Mouse (Mus musculus): ENCODE data around the gene Tns1. TPM values are rescaled to one million over a fixed set of nuclear protein-coding genes. Genes with fewer than 3 reads are reported as not detected.

The Tns1 gene
- polyA plus RNA-seq, 1 experiment from 2014 or later, result 15.6 TPM

GRCm38 (mm10) chr1:74077353-74077752 lies 46.9 kb downstream of the Tns1 start:
- ATAC-seq (replicated peaks; ENCODE audit: low FRiP score) (no peak), DNase-seq (ENCODE audit: low spot score) (peak; percentile 83)
- 12% methylated on average over 2 of the region's 2 CpGs for WGBS
- Histone ChIP-seq H3K4me1 (replicated peaks; ENCODE audit: control insufficient read depth, insufficient read depth, low read length) (no peaks in the 10 kb centered on the region), H3K9ac (ENCODE audit: low read length) (no peak overlapping the region), H3K27ac (ENCODE audit: low read depth, low read length) (no peak overlapping the region), H3K9me3 (ENCODE audit: control insufficient read depth, low read length) (no peaks in the 10 kb centered on the region), H3K4me2 (ENCODE audit: low read depth, low read length, severe bottlenecking) (no peak overlapping the region), H3K27me3 (ENCODE audit: control insufficient read depth, insufficient read depth, low read length) (no peaks in the 10 kb centered on the region), H3K36me3 (ENCODE audit: control insufficient read depth, insufficient read depth, low read length) (no peaks in the 10 kb centered on the region), H3K4me3 (ENCODE audit: low read depth, low read length) (no peak overlapping the region)

DNA sequence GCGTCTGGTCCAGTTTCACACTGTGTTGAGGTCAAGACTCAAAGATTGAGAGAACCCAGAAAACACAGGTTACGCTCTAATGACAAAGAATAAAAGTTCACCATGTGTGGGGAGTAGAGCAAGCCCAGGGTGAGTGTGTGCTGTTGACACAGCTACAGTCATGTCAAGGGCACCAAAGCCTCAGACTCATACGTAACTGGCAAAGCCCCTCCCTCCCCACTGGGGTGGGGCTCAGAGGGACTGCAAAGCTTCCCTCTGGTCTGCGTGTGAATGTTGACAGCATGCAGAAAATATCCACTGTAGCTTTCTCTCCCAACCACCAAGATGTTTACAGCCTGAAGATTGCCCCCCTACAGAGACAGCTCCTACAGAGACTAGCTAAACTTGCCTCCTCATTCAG lies 48.0 kb downstream of the Tns1 start:
- Histone ChIP-seq H3K9me3 (ENCODE audit: control insufficient read depth, low read length) (no peaks in the 10 kb centered on the region), H3K27ac (ENCODE audit: low read depth, low read length) (no peak overlapping the region), H3K4me3 (ENCODE audit: low read depth, low read length) (no peak overlapping the region), H3K9ac (ENCODE audit: low read length) (no peak overlapping the region), H3K4me1 (replicated peaks; ENCODE audit: control insufficient read depth, insufficient read depth, low read length) (no peaks in the 10 kb centered on the region), H3K27me3 (ENCODE audit: control insufficient read depth, insufficient read depth, low read length) (no peaks in the 10 kb centered on the region), H3K4me2 (ENCODE audit: low read depth, low read length, severe bottlenecking) (no peak overlapping the region), H3K36me3 (ENCODE audit: control insufficient read depth, insufficient read depth, low read length) (no peaks in the 10 kb centered on the region)
- 80% methylated on average over 4 of the region's 4 CpGs for WGBS
- DNase-seq (ENCODE audit: low spot score) (no peak), ATAC-seq (replicated peaks; ENCODE audit: low FRiP score) (no peak)

GRCm38 (mm10) chr1:74074693-74075485 lies 49.4 kb downstream of the Tns1 start:
- no peak overlapping the region for H3K9ac ChIP-seq (ENCODE audit: low read length)

DNA sequence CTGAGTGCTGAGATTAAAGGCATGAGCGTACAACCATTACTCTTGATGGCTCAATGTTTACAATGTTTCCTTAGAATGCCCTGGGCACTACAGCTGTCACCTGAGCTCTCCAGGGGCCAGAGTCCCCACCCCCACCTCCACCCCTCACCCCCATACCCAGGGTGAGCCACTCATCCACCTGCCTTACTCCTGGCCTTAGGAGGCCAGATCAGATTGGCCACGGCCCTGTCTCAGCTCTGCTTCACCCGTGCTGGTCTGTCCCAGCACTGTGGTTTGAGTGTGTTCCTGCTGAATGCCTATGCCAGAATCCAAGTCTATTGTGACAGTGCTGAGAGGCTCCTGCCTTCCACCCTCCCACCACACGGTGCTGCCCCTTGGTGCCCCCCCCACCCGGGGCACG lies 50.5 kb downstream of the Tns1 start:
- Histone ChIP-seq H3K9me3 (ENCODE audit: control insufficient read depth, low read length) (no peaks in the 10 kb centered on the region), H3K4me2 (ENCODE audit: low read depth, low read length, severe bottlenecking) (no peak overlapping the region), H3K4me3 (ENCODE audit: low read depth, low read length) (no peak overlapping the region), H3K4me1 (replicated peaks; ENCODE audit: control insufficient read depth, insufficient read depth, low read length) (peaks cover under 1% of the 10 kb centered on the region), H3K36me3 (ENCODE audit: control insufficient read depth, insufficient read depth, low read length) (no peaks in the 10 kb centered on the region), H3K27ac (ENCODE audit: low read depth, low read length) (no peak overlapping the region), H3K27me3 (ENCODE audit: control insufficient read depth, insufficient read depth, low read length) (no peaks in the 10 kb centered on the region), H3K9ac (ENCODE audit: low read length) (no peak overlapping the region)
- 82% methylated on average over 6 of the region's 6 CpGs for WGBS
- DNase-seq (ENCODE audit: low spot score), result no peak
- ATAC-seq (replicated peaks; ENCODE audit: low FRiP score), result no peak

More at GRCm38 (mm10) chr1:74074693-74075485, 49.4 kb downstream of the Tns1 start:
- Histone ChIP-seq H3K27me3 (ENCODE audit: control insufficient read depth, insufficient read depth, low read length) (no peaks in the 10 kb centered on the region), H3K4me1 (replicated peaks; ENCODE audit: control insufficient read depth, insufficient read depth, low read length) (no peaks in the 10 kb centered on the region), H3K4me3 (ENCODE audit: low read depth, low read length) (no peak overlapping the region), H3K36me3 (ENCODE audit: control insufficient read depth, insufficient read depth, low read length) (no peaks in the 10 kb centered on the region), H3K9me3 (ENCODE audit: control insufficient read depth, low read length) (no peaks in the 10 kb centered on the region), H3K27ac (ENCODE audit: low read depth, low read length) (no peak overlapping the region), H3K4me2 (ENCODE audit: low read depth, low read length, severe bottlenecking) (no peak overlapping the region)
- ATAC-seq (replicated peaks; ENCODE audit: low FRiP score), result no peak
- no peak for DNase-seq (ENCODE audit: low spot score)
- 89% methylated on average over 7 of the region's 7 CpGs for WGBS

- no peaks in the 10 kb centered on the region; the same call in 1 of the 2 replicates for H3K27me3 ChIP-seq (ENCODE audit: control insufficient read depth, insufficient read depth, low read length)
- WGBS, result 83% methylated on average over 4 of the region's 4 CpGs
Measured at GRCm38 (mm10) chr1:74070745-74071144, 53.5 kb downstream of the Tns1 start.

GRCm38 (mm10) chr1:74070001-74070551 lies 54.2 kb downstream of the Tns1 start:
- H3K27me3 ChIP-seq (ENCODE audit: control insufficient read depth, insufficient read depth, low read length), result no peaks in the 10 kb centered on the region; the same call in 1 of the 2 replicates
- DNase-seq (ENCODE audit: low spot score) (no peak), ATAC-seq (replicated peaks; ENCODE audit: low FRiP score) (no peak)
- no peaks in the 10 kb centered on the region for H3K36me3 ChIP-seq (ENCODE audit: control insufficient read depth, insufficient read depth, low read length)
- H3K4me3 ChIP-seq (ENCODE audit: low read depth, low read length), result no peak overlapping the region
- no peak overlapping the region for H3K27ac ChIP-seq (ENCODE audit: low read depth, low read length)
- H3K4me1 ChIP-seq (replicated peaks; ENCODE audit: control insufficient read depth, insufficient read depth, low read length), result peaks cover 10% of the 10 kb centered on the region
- 72% methylated on average over 7 of the region's 7 CpGs for WGBS
- no peak overlapping the region for H3K4me2 ChIP-seq (ENCODE audit: low read depth, low read length, severe bottlenecking)
- no peak overlapping the region for H3K9ac ChIP-seq (ENCODE audit: low read length)
- H3K9me3 ChIP-seq (ENCODE audit: control insufficient read depth, low read length), result no peaks in the 10 kb centered on the region

More at GRCm38 (mm10) chr1:74070745-74071144, 53.5 kb downstream of the Tns1 start:
- DNase-seq (ENCODE audit: low spot score), result no peak
- Histone ChIP-seq H3K4me3 (ENCODE audit: low read depth, low read length) (no peak overlapping the region), H3K4me1 (replicated peaks; ENCODE audit: control insufficient read depth, insufficient read depth, low read length) (peaks cover 10% of the 10 kb centered on the region), H3K9me3 (ENCODE audit: control insufficient read depth, low read length) (no peaks in the 10 kb centered on the region), H3K9ac (ENCODE audit: low read length) (no peak overlapping the region), H3K36me3 (ENCODE audit: control insufficient read depth, insufficient read depth, low read length) (no peaks in the 10 kb centered on the region), H3K4me2 (ENCODE audit: low read depth, low read length, severe bottlenecking) (no peak overlapping the region), H3K27ac (ENCODE audit: low read depth, low read length) (no peak overlapping the region)
- ATAC-seq (replicated peaks; ENCODE audit: low FRiP score), result no peak

DNA sequence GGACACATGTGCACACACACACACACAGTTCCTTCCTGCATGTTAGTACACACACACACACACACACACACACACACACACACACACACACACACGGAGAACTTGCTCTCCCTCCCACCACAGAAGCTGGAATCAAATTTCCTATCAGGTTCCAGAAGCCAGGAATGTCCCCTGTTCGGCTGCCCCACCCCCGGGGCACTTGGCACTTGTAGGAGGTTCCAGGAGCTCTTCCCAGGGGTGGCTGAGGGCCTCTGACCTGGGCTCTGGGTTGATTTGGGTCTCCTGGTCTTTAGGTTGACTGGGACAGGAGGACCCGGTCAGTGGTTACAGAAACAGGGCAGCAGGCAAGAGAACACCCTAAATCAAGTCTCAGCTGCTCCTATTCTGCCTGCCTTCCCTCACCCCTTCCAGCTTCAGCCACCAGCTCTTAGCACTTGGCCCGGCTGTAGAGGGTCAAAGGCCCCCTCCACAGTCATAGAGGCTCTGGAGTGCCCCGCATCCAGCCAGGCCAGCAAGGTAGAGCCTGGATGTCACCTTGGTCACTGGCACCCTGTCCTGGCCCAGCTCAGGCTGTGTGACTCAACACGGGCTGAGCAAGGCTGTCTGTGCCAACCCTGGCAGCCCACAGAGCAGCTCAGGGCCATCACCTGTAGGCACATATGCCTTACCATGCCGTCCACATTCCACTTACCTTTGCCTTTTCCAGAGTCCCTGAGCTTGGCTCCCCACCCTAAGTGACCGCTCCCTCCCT lies 55.0 kb downstream of the Tns1 start:
- no peaks in the 10 kb centered on the region for H3K36me3 ChIP-seq (ENCODE audit: control insufficient read depth, insufficient read depth, low read length)
- DNase-seq (ENCODE audit: low spot score) (no peak), ATAC-seq (replicated peaks; ENCODE audit: low FRiP score) (0 out of 2 replicates have a peak, but pooled peaks have one; percentile 27)
- H3K4me1 ChIP-seq (replicated peaks; ENCODE audit: control insufficient read depth, insufficient read depth, low read length), result peaks cover 10% of the 10 kb centered on the region
- H3K4me3 ChIP-seq (ENCODE audit: low read depth, low read length), result no peak overlapping the region
- H3K4me2 ChIP-seq (ENCODE audit: low read depth, low read length, severe bottlenecking), result no peak overlapping the region
- no peaks in the 10 kb centered on the region; the same call in 1 of the 2 replicates for H3K27me3 ChIP-seq (ENCODE audit: control insufficient read depth, insufficient read depth, low read length)
- H3K9ac ChIP-seq (ENCODE audit: low read length), result no peak overlapping the region; the same call in 1 of the 2 replicates
- 49% methylated on average over 9 of the region's 9 CpGs for WGBS
- no peak overlapping the region for H3K27ac ChIP-seq (ENCODE audit: low read depth, low read length)
- no peaks in the 10 kb centered on the region for H3K9me3 ChIP-seq (ENCODE audit: control insufficient read depth, low read length)

- Histone ChIP-seq H3K27ac (ENCODE audit: low read depth, low read length) (no peak overlapping the region), H3K4me3 (ENCODE audit: low read depth, low read length) (peak overlapping the region; percentile 24), H3K9me3 (ENCODE audit: control insufficient read depth, low read length) (no peaks in the 10 kb centered on the region), H3K36me3 (ENCODE audit: control insufficient read depth, insufficient read depth, low read length) (no peaks in the 10 kb centered on the region), H3K27me3 (ENCODE audit: control insufficient read depth, insufficient read depth, low read length) (no peaks in the 10 kb centered on the region; the same call in 1 of the 2 replicates), H3K4me1 (replicated peaks; ENCODE audit: control insufficient read depth, insufficient read depth, low read length) (peaks cover 10% of the 10 kb centered on the region), H3K4me2 (ENCODE audit: low read depth, low read length, severe bottlenecking) (peak overlapping the region; percentile 64), H3K9ac (ENCODE audit: low read length) (peak overlapping the region; percentile 57)
- peak; percentile 55; the same call in 1 of the 2 replicates for ATAC-seq (replicated peaks; ENCODE audit: low FRiP score)
- WGBS, result 4% methylated on average over 37 of the region's 41 CpGs
- peak; percentile 68 for DNase-seq (ENCODE audit: low spot score)
Measured at GRCm38 (mm10) chr1:74068366-74069084, 55.7 kb downstream of the Tns1 start.
